Mouse (Mus musculus) cerebellum, adult 9-11 months (tissue): ENCODE results near the gene Actr6.
"Not testable (repeated sequence)": the region's sequence is repeated elsewhere in the genome, so short reads cannot be mapped to it uniquely, and the experiment has no call there.

Source experiments
- DNase-seq: peaks from one replicate; pipeline ENCODE4 v3.0.0; 2022

The Actr6 gene

GRCm38 (mm10) chr10:89678054-89678453, 54.0 kb downstream of the Actr6 start:
- DNase-seq: no peak

DNA sequence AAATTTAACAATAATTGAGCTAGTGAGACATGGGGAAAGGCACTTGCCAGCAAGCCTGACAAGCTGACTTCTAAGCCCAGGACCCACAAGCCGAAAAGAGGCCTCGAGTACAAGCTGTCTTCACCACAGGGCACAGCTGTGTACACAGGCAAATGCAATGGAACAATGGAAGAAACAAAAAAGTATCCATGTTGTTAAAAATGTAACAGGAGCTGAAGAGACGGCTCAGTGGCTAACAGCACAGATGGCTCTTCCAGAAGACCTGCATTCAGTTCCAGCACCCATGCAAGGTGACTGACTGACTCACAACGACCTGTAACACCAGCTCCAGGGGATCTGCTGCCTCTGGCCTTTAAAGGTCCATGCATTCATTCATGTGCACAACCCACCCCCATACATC, 55.5 kb downstream of the Actr6 start:
- DNase-seq: peak; percentile 35

DNA sequence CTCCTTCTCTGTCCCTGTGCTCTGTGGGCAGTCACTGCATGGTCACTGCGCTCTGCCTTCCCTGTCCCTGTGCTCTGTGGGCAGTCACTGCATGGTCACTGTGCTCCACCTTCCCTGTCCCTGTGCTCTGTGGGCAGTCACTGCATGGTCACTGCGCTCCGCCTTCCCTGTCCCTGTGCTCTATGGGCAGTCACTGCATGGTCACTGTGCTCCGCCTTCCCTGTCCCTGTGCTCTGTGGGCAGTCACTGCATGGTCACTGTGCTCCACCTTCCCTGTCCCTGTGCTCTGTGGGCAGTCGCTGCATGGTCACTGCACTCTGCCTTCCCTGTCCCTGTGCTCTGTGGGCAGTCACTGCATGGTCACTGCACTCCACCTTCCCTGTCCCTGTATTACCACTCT, 61.7 kb downstream of the Actr6 start:
- not testable (repeated sequence) for DNase-seq

DNA sequence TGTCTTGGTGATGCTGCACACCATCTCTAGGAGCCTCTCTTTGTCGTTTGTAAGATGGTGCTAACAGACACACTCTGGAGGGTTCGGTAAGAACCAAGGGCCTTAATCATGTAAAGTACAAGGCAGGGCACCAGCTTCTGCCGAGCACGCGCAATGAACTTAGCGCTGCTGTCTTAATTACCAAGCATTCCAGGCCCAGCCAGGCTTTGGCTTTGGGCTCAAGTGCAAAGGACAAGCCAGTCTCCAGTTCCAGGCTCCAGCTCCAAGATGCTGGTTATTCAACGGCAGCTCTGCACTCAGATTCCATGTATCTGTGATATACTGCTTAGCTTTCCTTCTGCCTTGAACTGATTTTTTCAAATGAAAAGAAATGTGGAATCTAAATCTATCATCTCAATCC, 64.5 kb downstream of the Actr6 start:
- no peak for DNase-seq

- peak; percentile 80 for DNase-seq
Observed at GRCm38 (mm10) chr10:89665679-89666078, 66.4 kb downstream of the Actr6 start.

GRCm38 (mm10) chr10:89664977-89665645, 67.0 kb downstream of the Actr6 start:
- DNase-seq: no peak
